Mouse (Mus musculus) small intestine, adult 2 months (tissue): ENCODE data around the gene Rab5if.

ENCODE experiments used
- CTCF ChIP-seq: fragments of 200-500 bp; IDR thresholded peaks from 2 replicates; pipeline ENCODE4 v1.5.1; 2012; ENCODE audit warnings: low read depth, mild to moderate bottlenecking, control low read depth, inconsistent platforms, low read length, moderate library complexity, mixed read lengths; ENCODE audit not compliant: insufficient replicate concordance, insufficient read length; ENCODE audit errors: extremely low read depth
- POLR2A ChIP-seq: fragments of 200-500 bp; IDR thresholded peaks from 2 replicates; pipeline ENCODE4 v1.6.1; 2012; ENCODE audit warnings: low read depth, mild to moderate bottlenecking, control low read depth, inconsistent platforms, low read length, moderate library complexity

- TF ChIP-seq CTCF: no peak
- TF ChIP-seq POLR2A: no peak
These were observed 48.0 kb upstream of the Rab5if start for GRCm38 (mm10) chr2:156814893-156815292.
